Mouse (Mus musculus) liver, embryonic 12.5 days (tissue): ENCODE results near the gene Rit1. TPM values are rescaled to one million over a fixed set of nuclear protein-coding genes. Genes with fewer than 3 reads are reported as not detected.
"Not testable (repeated sequence)": the region's sequence is repeated elsewhere in the genome, so short reads cannot be mapped to it uniquely, and the experiment has no call there.

Experiments used
- ATAC-seq: fragments of 200-750 bp; cut with Nextera tagmentation; 2 replicates; pipeline ENCODE4 v1.8.0; 2017; ENCODE audit warnings: moderate number of reproducible peaks, mild to moderate bottlenecking, moderate library complexity
- H3K27ac ChIP-seq: fragments of 300-500 bp; sonication (generic); 2 replicates; pipeline ENCODE4 v1.5.1; 2016; ENCODE audit warnings: mild to moderate bottlenecking
- H3K27me3 ChIP-seq: fragments of 300-500 bp; sonication (generic); replicated peaks from 2 replicates; pipeline ENCODE4 v1.6.1; 2016; ENCODE audit warnings: mild to moderate bottlenecking, moderate library complexity
- H3K36me3 ChIP-seq: fragments of 300-500 bp; sonication (generic); 2 replicates; pipeline ENCODE4 v1.6.1; 2016; ENCODE audit warnings: mild to moderate bottlenecking, moderate library complexity
- H3K4me1 ChIP-seq: fragments of 300-500 bp; sonication (generic); 2 replicates; pipeline ENCODE4 v1.6.1; 2016
- H3K4me2 ChIP-seq: fragments of 300-500 bp; sonication (generic); 2 replicates; pipeline ENCODE4 v1.6.1; 2016; ENCODE audit warnings: mild to moderate bottlenecking, moderate library complexity
- H3K4me3 ChIP-seq: fragments of 300-500 bp; sonication (generic); 2 replicates; pipeline ENCODE4 v1.5.1; 2016; ENCODE audit warnings: mild to moderate bottlenecking, moderate library complexity
- H3K9ac ChIP-seq: fragments of 300-500 bp; sonication (generic); 2 replicates; pipeline ENCODE4 v1.6.1; 2016; ENCODE audit warnings: mild to moderate bottlenecking, moderate library complexity
- H3K9me3 ChIP-seq: fragments of 300-500 bp; sonication (generic); replicated peaks from 2 replicates; pipeline ENCODE4 v1.6.1; 2016; ENCODE audit warnings: mild to moderate bottlenecking, moderate library complexity
- WGBS: fragments of 180-500 bp; shearing (Covaris S2); methylation state at CpG from one replicate; pipeline ENCODE4 v1.1.7; 2016; ENCODE audit not compliant: insufficient replicate concordance; 5-methylcytosine and 5-hydroxymethylcytosine counted together
- polyA plus RNA-seq: library from polyadenylated mRNA; unstranded; fragments of >200 nt; fragmentation: Nextera tagmentation; extraction: Ambion mirVana; gene quantifications from 2 replicates; pipeline ENCODE4 v1.2.1, GENCODE M21; 2016

The Rit1 gene
- polyA plus RNA-seq, 1 experiment from 2014 or later, result 36.0 TPM

DNA sequence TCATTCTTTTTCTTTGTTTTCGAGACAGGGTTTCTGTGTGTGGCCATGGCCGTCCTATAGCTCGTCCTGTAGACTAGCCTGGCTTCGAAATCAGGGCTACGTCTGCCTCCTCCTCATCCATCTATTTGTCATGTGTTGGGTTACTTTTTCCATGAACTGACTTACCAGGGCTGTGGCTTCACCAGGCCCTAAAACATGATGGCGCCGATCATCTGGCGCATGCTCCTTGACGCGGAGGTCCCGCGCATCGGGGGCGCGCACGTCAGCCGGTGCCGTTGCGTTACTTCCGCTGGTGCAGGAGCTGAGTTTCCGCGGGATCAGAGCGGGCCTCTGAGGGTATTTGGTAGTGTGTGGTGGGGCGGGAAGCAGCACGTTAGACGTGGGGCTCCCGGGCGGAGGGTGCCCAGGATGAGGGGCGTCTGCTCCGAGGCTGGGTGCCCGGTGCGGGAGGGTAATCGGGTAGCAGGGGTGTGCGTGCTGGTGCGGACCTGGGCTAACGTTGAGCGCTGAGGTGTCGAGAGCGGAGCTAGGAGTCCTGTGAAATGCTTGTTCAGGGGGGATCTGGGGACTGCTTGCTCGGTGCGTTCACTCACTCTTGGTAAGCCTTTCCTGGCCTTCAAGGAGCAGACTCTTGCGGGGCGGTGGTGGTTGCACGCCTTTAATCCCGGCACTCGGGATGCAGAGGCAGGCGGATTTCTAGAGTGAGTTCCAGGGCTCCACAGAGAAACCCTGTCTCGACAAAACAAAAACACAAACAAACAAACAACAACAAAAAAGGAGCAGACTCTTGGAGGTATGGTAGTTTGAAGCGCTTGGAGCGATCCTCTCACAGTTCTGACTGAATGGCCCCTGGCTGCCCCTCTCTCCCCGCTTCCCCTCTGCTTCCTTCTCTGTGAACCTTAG is 58.6 kb downstream of the Rit1 start, which contains the start of gene Syt11:
TSS of gene Syt11 (minus strand) at position 226 of the 903 bp plus-strand sequence.
- H3K36me3 ChIP-seq, H3K9me3 ChIP-seq, H3K27me3 ChIP-seq, H3K4me1 ChIP-seq: not testable (repeated sequence)
- peak within 1 kb of the TSS; percentile 65 for H3K4me2 ChIP-seq
- WGBS, result 5% methylated on average over 41 of the region's 51 CpGs
- ATAC-seq, result peak; percentile 82
- H3K9ac ChIP-seq, result peak within 1 kb of the TSS; percentile 69
- H3K27ac ChIP-seq, result peak within 1 kb of the TSS; percentile 78; the same call in 1 of the 2 replicates
- H3K4me3 ChIP-seq, result peak within 1 kb of the TSS; percentile 62

Other genes with a start within 250 kb of the Rit1 start
- 189 TPM in 2 replicates for gene Lmna, start 206.9 kb upstream of the Rit1 start, polyA plus RNA-seq
- gene Mex3a, start 184.4 kb upstream of the Rit1 start, polyA plus RNA-seq, result 2.8 and 3.1 TPM in 2 replicates
- gene Rab25, start 168.5 kb upstream of the Rit1 start, polyA plus RNA-seq, result 0.70 TPM in 1 of 2 replicates, not detected in the other
- 101 and 102 TPM in 2 replicates for gene Lamtor2, start 163.8 kb upstream of the Rit1 start, polyA plus RNA-seq
- 37.9 and 39.5 TPM in 2 replicates for gene Ubqln4, start 163.1 kb upstream of the Rit1 start, polyA plus RNA-seq
- 172 and 177 TPM in 2 replicates for gene Ssr2, start 141.0 kb upstream of the Rit1 start, polyA plus RNA-seq
- 30.5 and 33.0 TPM in 2 replicates for gene Arhgef2, start 110.9 kb upstream of the Rit1 start, polyA plus RNA-seq
- gene Rxfp4, start 63.7 kb upstream of the Rit1 start, polyA plus RNA-seq, result not detected in 2 replicates
- gene Khdc4, start 31.0 kb upstream of the Rit1 start, polyA plus RNA-seq, result 44.1 and 46.4 TPM in 2 replicates
- gene Syt11, start 58.3 kb downstream of the Rit1 start, polyA plus RNA-seq, result 1.4 and 1.5 TPM in 2 replicates
- 6.8 and 7.6 TPM in 2 replicates for gene Gon4l, start 118.4 kb downstream of the Rit1 start, polyA plus RNA-seq
- 24.3 and 26.5 TPM in 2 replicates for gene Msto1, start 197.2 kb downstream of the Rit1 start, polyA plus RNA-seq
- 8.0 and 8.9 TPM in 2 replicates for gene Ash1l, start 233.8 kb downstream of the Rit1 start, polyA plus RNA-seq
- 133 and 139 TPM in 2 replicates for gene Dap3, start 234.3 kb downstream of the Rit1 start, polyA plus RNA-seq